Mouse (Mus musculus) neural tube, embryonic 12.5 days (tissue): ENCODE data around the gene Prr7. TPM values are rescaled to one million over a fixed set of nuclear protein-coding genes. Genes with fewer than 3 reads are reported as not detected.

Experiments used
- ATAC-seq: fragments of 200-750 bp; cut with Nextera tagmentation; 2 replicates; pipeline ENCODE4 v1.8.0; 2017; ENCODE audit warnings: low read depth, mild to moderate bottlenecking, moderate TSS enrichment, moderate library complexity; ENCODE audit not compliant: low FRiP score
- H3K27ac ChIP-seq: fragments of 300-500 bp; sonication (generic); 2 replicates; pipeline ENCODE4 v1.5.1; 2016
- H3K27me3 ChIP-seq: fragments of 300-500 bp; sonication (generic); replicated peaks from 2 replicates; pipeline ENCODE4 v1.6.1; 2016; ENCODE audit warnings: mild to moderate bottlenecking
- H3K36me3 ChIP-seq: fragments of 300-500 bp; sonication (generic); 2 replicates; pipeline ENCODE4 v1.6.1; 2016; ENCODE audit warnings: mild to moderate bottlenecking
- H3K4me1 ChIP-seq: fragments of 300-500 bp; sonication (generic); 2 replicates; pipeline ENCODE4 v1.6.1; 2016
- H3K4me2 ChIP-seq: fragments of 300-500 bp; sonication (generic); replicated peaks from 2 replicates; pipeline ENCODE4 v1.6.1; 2016; ENCODE audit warnings: mild to moderate bottlenecking
- H3K4me3 ChIP-seq: fragments of 300-500 bp; sonication (generic); 2 replicates; pipeline ENCODE4 v1.5.1; 2016
- H3K9ac ChIP-seq: fragments of 300-500 bp; sonication (generic); 2 replicates; pipeline ENCODE4 v1.6.1; 2016; ENCODE audit warnings: mild to moderate bottlenecking
- H3K9me3 ChIP-seq: fragments of 300-500 bp; sonication (generic); 2 replicates; pipeline ENCODE4 v1.6.1; 2016; ENCODE audit warnings: mild to moderate bottlenecking
- WGBS: fragments of 180-500 bp; shearing (Covaris S2); methylation state at CpG from one replicate; pipeline ENCODE4 v1.1.7; 2016; 5-methylcytosine and 5-hydroxymethylcytosine counted together
- polyA plus RNA-seq: library from polyadenylated mRNA; unstranded; fragments of >200 nt; fragmentation: Nextera tagmentation; extraction: Ambion mirVana; gene quantifications from 2 replicates; pipeline ENCODE4 v1.2.1, GENCODE M21; 2016

The Prr7 gene
- 1.8 TPM in 2 replicates for polyA plus RNA-seq

DNA sequence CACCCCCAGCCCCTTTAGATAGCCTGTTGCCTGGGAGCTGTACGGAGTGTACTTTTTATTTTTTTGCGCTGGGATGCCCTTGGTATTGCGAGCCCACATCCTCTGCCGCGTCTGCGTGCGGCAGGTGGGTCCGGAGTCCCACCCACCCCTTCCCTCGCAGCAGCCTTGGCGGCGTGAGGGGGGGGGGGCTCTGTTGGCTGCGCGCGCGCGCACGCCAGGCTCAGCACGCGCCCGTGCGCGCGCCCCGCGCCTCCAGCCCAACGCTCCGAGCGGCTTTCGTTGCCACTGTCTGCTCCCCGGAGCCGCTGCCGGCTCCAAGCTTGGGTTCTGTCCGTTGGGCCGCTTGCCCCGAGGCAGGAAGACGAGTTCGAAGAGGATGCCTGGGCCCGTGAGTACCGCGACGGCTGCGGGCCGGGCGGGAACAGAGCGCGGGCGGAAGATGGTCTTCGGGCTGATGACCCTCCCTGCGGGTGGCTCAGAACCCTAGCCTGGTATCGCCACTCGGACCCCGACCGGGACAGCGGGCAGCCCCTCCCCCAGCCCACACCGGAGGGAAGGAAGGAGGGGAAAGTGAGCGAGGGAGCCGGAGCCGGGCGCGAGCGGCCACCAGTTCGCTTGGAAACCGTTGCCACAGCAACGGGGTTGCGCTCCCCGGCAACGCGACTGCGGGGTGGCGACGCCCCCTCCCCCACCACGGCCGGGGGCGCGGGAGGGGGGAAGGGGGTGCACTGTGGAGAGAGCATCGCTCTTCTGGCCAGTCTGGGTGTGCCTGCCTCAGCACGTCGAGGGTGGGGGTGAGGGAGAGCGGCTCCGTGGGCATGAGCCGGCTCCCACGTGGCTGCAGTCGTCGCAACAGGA, at the start of gene Prr7:
Gene Prr7, plus strand, starts transcription at position 241 of the 858 bp plus-strand sequence.
- H3K36me3 ChIP-seq, result peaks cover 30% of the 10 kb centered on the region
- H3K9me3 ChIP-seq, result no peaks in the 10 kb centered on the region
- H3K4me2 ChIP-seq, result peak within 1 kb of the TSS; percentile 80
- H3K9ac ChIP-seq, result peak within 1 kb of the TSS; percentile 80
- peak; percentile 86 for ATAC-seq
- no peaks in the 10 kb centered on the region for H3K27me3 ChIP-seq
- peak within 1 kb of the TSS; percentile 92 for H3K27ac ChIP-seq
- peaks cover 34% of the 10 kb centered on the region for H3K4me1 ChIP-seq
- H3K4me3 ChIP-seq, result peak within 1 kb of the TSS; percentile 66
- under 1% methylated on average over 82 of the region's 84 CpGs for WGBS

DNA sequence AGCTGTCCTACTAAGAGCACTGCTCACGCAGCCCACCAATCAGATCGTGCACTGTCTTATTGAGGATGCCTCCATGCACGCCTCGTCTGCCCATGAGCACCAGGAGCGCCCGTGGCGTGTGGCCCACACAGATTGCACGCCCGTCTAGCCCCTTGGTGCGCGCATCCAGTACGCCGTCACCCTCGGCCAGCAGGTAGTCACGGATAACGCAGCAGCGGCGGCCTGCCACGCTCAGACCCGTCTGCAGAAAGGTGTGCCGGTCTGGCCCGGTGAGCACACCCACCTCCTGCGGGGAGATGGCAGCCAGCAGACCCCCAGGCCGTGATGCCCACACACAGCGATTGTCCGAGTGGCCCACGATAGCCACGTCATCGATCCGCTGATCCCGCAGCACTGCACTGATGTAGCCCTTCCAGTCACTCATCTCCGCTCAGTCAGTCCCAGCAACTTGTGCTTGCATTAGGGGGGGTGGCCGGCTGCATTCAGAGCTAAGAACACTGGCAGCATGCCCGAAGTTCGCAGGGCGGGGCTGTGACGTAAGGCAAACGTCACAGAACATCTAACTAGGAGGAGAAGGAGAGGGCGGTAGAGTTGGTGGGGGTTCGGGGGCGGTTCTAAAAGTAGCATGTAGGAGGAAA, 49.2 kb upstream of the Prr7 start, which contains the start of gene Pfn3:
Gene Pfn3, minus strand, starts transcription at position 490 of the 638 bp plus-strand sequence.
- Histone ChIP-seq H3K9me3 (no peaks in the 10 kb centered on the region), H3K4me3 (peak within 1 kb of the TSS; percentile 34), H3K4me2 (peak within 1 kb of the TSS; percentile 72), H3K27me3 (peaks cover 35% of the 10 kb centered on the region), H3K9ac (peak within 1 kb of the TSS; percentile 52), H3K27ac (no peak within 1 kb of the TSS), H3K4me1 (peaks cover 7% of the 10 kb centered on the region; the same call in 1 of the 2 replicates), H3K36me3 (no peaks in the 10 kb centered on the region)
- peak; percentile 46; the same call in 1 of the 2 replicates for ATAC-seq
- 7% methylated on average over 41 of the region's 41 CpGs for WGBS

DNA sequence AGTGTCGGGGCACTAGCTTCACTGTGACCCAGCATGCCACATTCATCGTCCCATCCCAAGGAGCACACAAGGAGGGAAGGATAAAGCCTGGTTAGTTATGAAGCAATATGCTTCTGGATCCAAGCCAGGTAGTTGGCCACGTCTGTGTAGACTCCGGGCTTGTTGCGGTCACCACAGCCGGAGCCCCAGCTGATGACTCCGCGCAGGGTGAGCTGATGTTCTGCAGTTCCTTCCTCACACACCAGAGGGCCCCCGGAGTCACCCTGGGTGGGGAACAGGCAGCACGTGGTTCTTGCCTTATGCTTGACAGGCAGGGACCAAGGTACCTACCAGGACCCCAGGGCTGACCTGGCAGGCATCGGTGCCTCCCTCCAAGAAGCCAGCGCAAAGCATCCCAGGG, 46.1 kb upstream of the Prr7 start:
- H3K36me3 ChIP-seq, result no peaks in the 10 kb centered on the region
- peaks cover 64% of the 10 kb centered on the region for H3K27me3 ChIP-seq
- peak; percentile 54; the same call in 1 of the 2 replicates for ATAC-seq
- no peak overlapping the region for H3K27ac ChIP-seq
- WGBS, result 12% methylated on average over 12 of the region's 12 CpGs
- H3K9me3 ChIP-seq, result no peaks in the 10 kb centered on the region
- peaks cover 23% of the 10 kb centered on the region; the same call in 1 of the 2 replicates for H3K4me1 ChIP-seq
- no peak overlapping the region for H3K9ac ChIP-seq
- peak overlapping the region; percentile 30 for H3K4me2 ChIP-seq
- no peak overlapping the region for H3K4me3 ChIP-seq

DNA sequence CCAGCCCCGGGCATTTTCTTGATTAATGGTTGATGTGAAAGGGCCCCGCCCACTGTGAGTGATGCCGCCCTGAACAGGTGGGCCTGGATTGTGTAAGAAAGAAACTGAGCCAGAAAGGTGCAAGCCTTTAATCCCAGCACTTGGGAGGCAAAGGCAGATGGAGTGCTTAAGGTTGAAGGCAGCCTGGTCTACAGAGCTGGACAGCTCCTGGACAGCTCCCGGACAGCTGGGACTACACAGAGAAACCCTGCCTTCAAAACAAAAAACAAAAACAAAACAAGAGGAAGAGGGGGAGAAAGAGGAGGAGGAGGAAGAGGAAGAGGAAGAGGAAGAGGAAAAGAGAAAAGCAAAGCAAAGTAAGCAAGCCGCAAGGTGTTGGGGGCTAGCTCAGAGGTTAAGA, 44.9 kb upstream of the Prr7 start:
- H3K27me3 ChIP-seq, result peaks cover 60% of the 10 kb centered on the region
- no peak overlapping the region for H3K27ac ChIP-seq
- no peaks in the 10 kb centered on the region for H3K9me3 ChIP-seq
- H3K4me3 ChIP-seq, result no peak overlapping the region
- no peaks in the 10 kb centered on the region for H3K36me3 ChIP-seq
- peaks cover 23% of the 10 kb centered on the region; the same call in 1 of the 2 replicates for H3K4me1 ChIP-seq
- H3K4me2 ChIP-seq, result no peak overlapping the region
- 83% methylated on average over 5 of the region's 5 CpGs for WGBS
- no peak for ATAC-seq
- no peak overlapping the region for H3K9ac ChIP-seq

DNA sequence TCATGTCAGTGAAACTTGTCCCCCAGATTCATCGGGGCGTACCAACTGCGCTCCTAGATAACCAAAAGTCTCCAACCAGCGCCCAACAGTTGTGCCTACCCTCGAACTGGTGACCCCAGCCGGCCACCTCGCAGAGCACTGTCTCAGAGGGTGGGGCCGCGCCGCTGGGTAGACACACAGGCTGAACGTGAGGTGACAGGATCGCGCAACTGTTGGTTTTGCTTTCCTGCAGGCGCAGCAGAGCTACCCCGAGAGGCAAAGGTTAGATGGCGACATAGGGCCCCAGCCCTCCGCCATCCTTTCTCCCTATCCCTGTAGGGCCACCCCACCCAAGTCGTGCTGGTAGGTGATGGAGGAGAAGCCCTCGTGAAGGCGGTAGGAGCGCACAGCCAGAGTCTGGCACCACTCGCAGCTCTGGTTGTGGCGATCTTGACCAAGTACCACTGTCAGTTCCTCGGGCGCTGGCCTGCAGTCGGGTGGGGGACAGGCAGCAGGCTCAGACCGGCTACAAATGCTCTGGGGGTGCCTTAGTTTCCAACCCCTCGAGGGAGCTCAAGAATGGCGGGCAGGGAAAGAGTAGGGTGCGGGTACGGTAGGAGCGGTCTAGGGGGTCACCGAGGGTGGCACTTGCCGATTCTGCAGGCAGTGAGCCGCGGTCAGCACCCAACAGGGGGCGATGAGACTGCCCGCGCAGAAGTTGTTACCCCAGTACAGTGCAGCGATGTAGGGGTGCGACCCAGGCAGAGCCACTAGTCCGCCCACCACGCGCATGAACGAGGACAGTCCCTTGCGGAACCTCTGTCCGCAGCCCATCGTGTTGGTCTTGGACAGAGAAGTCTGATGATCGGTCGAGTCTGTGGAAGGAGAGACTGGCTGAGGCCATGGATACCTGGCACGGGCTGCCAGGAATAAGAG, 43.8 kb upstream of the Prr7 start:
- 0 out of 2 replicates have a peak, but pooled peaks have one; percentile 27 for ATAC-seq
- 30% methylated on average over 51 of the region's 51 CpGs for WGBS
- Histone ChIP-seq H3K4me2 (peak overlapping the region; percentile 48; the same call in 1 of the 2 replicates), H3K27me3 (peaks cover 50% of the 10 kb centered on the region), H3K4me1 (peaks cover 16% of the 10 kb centered on the region; the same call in 1 of the 2 replicates), H3K9ac (no peak overlapping the region), H3K27ac (no peak overlapping the region), H3K9me3 (no peaks in the 10 kb centered on the region), H3K36me3 (no peaks in the 10 kb centered on the region), H3K4me3 (no peak overlapping the region)

DNA sequence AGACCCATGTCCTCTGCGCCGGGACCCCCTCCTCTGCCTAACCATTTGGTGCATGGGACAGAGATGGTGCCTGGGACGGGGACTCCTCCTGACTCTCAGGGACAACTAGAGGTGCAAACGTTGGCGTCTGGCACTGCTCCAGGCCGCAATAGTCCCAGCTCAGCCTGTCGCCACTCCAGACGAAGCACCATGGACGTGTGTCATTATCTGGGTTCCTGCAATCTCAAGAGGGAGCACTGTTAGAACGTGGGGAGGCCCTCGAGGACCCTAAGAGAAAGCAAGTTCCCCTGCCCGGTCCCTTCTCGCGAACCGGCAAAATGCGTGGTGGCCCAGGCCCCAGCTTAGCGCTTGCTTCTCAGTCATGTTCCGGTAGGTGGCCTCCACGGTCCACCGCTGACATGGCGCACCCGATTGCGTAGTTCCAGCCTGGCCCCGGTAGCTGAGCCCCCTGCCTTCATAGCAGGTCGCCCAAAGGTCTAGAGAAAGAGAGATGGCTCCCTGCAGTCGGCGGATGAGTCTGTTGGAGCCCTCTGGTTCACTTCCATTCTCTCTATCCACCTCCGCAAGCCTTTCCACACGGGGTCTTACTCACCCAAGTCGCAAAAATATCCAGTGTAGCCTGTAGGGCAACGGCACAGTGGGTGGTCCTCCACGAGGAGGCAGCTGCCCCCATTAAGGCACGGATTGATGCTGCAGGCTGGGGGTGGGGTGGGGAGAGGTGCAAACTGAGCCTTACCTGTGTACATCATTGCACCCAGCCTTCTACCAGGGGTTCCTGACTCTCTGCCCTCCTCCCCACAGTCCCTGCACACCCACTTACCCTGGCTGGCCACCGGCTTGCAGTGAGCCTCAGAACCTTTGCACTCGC, 42.9 kb upstream of the Prr7 start:
- ATAC-seq, result peak; percentile 31; the same call in 1 of the 2 replicates
- peaks cover 16% of the 10 kb centered on the region; the same call in 1 of the 2 replicates for H3K4me1 ChIP-seq
- 0 out of 2 replicates have a peak overlapping the region, but pooled peaks have one; percentile 21 for H3K9ac ChIP-seq
- no peaks in the 10 kb centered on the region for H3K36me3 ChIP-seq
- no peaks in the 10 kb centered on the region for H3K9me3 ChIP-seq
- no peak overlapping the region for H3K27ac ChIP-seq
- H3K27me3 ChIP-seq, result peaks cover 50% of the 10 kb centered on the region
- 16% methylated on average over 35 of the region's 35 CpGs for WGBS
- H3K4me3 ChIP-seq, result no peak overlapping the region
- peak overlapping the region; percentile 48 for H3K4me2 ChIP-seq

DNA sequence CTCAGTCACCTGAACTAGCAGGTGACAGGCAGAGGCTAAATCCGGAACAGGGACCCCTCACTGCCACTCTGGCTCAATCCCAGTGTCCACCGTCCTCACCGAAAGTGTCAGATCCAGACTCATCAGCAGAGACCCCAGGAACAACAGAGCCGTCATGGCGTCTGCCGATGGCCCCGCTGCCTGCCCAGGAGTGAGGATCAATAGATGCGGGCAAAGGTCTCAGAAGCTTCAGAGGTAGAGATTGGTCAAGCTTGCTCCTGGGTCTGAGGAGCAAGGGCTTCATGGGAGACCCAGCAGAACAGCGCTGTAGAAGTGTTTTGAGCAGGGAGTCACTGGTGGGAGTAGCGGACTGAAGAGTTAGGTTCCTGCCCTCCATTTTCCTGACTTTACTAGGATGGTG, 37.5 kb upstream of the Prr7 start, which contains the start of gene F12:
Gene F12, minus strand, starts transcription at position 181 of the 400 bp plus-strand sequence.
- no peak for ATAC-seq
- Histone ChIP-seq H3K9ac (no peak within 1 kb of the TSS), H3K4me1 (no peaks in the 10 kb centered on the region), H3K4me3 (no peak within 1 kb of the TSS), H3K4me2 (no peak within 1 kb of the TSS), H3K9me3 (no peaks in the 10 kb centered on the region), H3K27me3 (peaks cover 14% of the 10 kb centered on the region), H3K27ac (no peak within 1 kb of the TSS), H3K36me3 (no peaks in the 10 kb centered on the region)
- WGBS, result 87% methylated on average over 10 of the region's 10 CpGs

DNA sequence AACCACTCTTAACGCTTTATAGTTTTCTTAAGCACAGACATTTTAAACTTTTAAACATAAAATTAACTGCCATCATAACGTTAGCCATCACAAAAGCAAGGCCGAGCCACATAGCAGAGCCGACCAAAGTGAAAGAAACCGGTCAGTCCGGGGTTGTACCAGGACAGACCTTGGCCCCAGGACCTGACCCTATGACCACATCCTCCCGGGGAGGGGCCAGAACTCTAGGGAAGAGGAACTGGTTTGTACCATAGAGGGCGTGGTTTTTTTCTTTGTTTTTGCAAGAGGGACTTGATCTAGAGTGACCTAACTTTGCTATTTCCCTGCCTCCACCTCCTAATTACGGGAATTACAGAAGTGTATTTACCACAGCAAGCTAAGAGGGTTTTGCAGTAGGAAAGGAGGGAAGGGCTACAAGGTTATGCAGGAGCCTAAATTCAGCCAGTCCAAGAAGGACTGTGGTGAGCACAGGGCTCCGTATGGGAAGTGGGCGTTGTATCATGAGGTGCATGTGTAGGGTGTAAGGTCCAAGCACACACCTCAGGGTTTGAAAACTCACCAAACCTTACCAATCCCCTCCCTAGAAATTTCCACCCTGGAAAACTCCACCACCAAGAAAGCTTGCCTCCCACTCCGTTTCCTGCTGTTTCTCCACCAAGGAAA, 34.7 kb upstream of the Prr7 start:
- no peaks in the 10 kb centered on the region for H3K4me1 ChIP-seq
- H3K9me3 ChIP-seq, result no peaks in the 10 kb centered on the region
- no peaks in the 10 kb centered on the region for H3K36me3 ChIP-seq
- no peak for ATAC-seq
- 0 out of 2 replicates have a peak, but pooled peaks cover 2% of the 10 kb centered on the region for H3K27me3 ChIP-seq
- H3K27ac ChIP-seq, result no peak overlapping the region
- H3K9ac ChIP-seq, result no peak overlapping the region
- no peak overlapping the region for H3K4me3 ChIP-seq
- no peak overlapping the region for H3K4me2 ChIP-seq
- 76% methylated on average over 12 of the region's 12 CpGs for WGBS

DNA sequence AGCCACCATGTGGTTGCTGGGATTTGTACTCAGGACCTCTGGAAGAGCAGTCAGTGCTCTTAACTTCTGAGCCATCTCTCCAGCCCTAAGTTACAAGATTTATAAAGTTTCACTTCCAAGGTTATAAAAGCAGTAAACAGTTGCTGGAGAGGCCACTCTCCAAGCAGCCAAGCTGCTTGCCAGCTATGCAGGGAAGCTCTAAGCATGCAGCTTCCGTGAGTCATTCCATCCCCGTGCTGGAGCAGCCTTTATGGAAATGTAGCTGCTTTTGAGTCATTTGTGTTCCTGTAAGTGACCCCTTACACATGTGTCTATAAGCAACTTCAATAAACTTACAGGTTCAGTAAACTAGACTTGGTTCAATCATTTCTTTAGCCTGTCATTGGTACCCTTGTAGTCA, 33.5 kb upstream of the Prr7 start:
- H3K9me3 ChIP-seq, result no peaks in the 10 kb centered on the region
- 0 out of 2 replicates have a peak, but pooled peaks cover 2% of the 10 kb centered on the region for H3K27me3 ChIP-seq
- H3K4me3 ChIP-seq, result no peak overlapping the region
- H3K36me3 ChIP-seq, result no peaks in the 10 kb centered on the region
- H3K9ac ChIP-seq, result no peak overlapping the region
- 84% methylated on average over 2 of the region's 2 CpGs for WGBS
- no peak overlapping the region for H3K27ac ChIP-seq
- H3K4me2 ChIP-seq, result no peak overlapping the region
- ATAC-seq, result no peak
- H3K4me1 ChIP-seq, result no peaks in the 10 kb centered on the region

DNA sequence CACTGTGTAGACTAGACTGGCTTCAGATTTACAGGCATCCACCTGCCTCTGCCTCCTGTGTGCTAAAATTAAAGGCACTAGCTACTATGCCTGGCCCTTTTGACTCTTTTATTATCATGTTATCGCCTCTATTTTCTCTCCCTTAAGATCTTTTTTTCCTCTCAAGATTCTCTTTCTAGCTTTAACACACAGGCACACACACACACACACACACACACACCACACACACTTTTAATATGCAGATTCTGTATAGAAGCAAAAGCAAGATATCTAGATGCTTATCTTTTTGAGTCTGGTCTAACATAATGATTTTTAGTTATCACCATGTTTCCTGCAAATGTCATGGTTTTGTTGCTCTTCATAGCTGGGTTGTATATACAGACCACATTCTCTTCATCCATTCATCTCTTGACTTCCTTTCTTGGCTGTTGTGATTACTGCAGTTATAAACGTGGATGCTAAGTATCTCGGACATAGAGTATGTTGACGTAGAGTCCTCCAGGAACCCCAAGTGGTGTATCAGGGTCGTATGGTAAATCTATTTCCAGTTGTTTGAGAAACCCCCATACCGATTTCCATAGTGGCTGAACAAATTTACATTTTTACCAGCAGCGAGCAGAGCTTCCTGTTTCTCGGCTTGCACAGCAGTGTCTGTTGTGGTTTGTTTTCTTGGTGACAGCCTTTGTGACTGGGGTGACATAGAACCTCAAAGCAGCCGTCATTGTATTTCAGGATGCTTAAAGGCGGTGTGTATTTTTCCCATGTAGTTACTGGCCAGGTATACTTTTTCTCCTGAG, 32.0 kb upstream of the Prr7 start:
- no peak overlapping the region for H3K27ac ChIP-seq
- H3K4me2 ChIP-seq, result no peak overlapping the region
- WGBS, result 79% methylated on average over 10 of the region's 10 CpGs
- H3K36me3 ChIP-seq, result no peaks in the 10 kb centered on the region
- H3K9ac ChIP-seq, result no peak overlapping the region
- no peak overlapping the region for H3K4me3 ChIP-seq
- 0 out of 2 replicates have a peak, but pooled peaks cover 2% of the 10 kb centered on the region for H3K27me3 ChIP-seq
- no peaks in the 10 kb centered on the region for H3K4me1 ChIP-seq
- no peaks in the 10 kb centered on the region for H3K9me3 ChIP-seq
- no peak for ATAC-seq
